Mouse (Mus musculus): Measurements from ENCODE around the gene Psme2.

The Psme2 gene

DNA sequence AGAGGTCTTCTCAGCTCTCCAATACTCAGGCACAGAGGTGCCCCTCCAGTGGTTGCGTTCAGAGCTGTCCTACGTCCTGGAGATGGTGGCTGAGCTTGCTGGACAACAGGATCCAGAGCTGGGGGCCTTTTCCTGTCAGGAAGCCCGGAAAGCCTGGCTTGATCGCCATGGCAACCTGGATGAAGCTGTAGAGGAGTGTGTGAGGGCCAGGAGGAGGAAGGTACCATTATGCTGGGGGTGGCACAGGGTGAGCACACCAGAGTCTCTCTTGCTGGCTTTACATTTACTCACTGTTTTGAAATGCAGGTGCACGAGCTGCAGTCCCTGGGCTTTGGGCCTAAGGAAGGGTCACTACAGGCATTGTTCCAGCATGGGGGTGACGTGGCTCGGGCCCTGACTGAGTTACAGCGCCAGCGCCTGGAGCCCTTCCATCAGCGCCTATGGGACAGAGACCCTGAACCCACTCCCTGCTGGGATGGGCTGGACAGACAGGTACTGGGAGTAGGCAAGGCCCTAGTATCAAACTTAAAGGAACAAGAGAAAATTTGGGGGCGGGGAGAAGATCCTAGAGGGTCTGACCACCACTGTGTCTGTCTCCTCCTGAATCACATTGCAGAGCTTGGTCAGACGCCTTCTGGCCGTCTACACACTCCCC is 5.2 kb upstream of the Psme2 start:
- no peak for DNase-seq (ENCODE audit: low read depth)

GRCm38 (mm10) chr14:55592226-55592625 is 1.3 kb upstream of the Psme2 start:
- DNase-seq (ENCODE audit: low read depth): no peak

- peak; percentile 86 for DNase-seq (ENCODE audit: low read depth)
These were observed 498 bp upstream of the Psme2 start, which contains the start of gene Rnf31 for GRCm38 (mm10) chr14:55591331-55591891. Gene Rnf31 (plus strand): TSS chr14:55591708.

GRCm38 (mm10) chr14:55589771-55590448 is 1.0 kb downstream of the Psme2 start:
- DNase-seq (ENCODE audit: low read depth): no peak

DNA sequence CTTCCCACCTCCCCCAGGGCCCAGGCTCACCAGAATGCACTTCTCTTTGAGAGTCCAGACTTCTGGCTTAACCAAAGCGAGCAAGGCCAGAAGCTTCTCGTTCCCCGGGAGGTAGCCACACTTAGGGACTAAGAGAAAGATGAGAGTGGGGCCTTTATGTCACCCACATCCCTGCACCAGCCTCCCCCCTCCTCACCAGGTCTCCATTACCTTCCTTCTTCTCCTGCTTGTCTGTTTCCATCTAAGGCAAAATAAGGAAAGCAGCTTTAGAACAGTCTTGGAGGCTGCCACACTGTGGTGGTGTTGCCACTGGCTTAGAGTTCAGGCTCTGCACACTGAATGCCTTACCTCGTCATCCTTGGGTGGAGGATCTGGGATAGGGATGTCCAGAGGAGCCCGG is 1.6 kb downstream of the Psme2 start:
- no peak for DNase-seq (ENCODE audit: low read depth)

DNA sequence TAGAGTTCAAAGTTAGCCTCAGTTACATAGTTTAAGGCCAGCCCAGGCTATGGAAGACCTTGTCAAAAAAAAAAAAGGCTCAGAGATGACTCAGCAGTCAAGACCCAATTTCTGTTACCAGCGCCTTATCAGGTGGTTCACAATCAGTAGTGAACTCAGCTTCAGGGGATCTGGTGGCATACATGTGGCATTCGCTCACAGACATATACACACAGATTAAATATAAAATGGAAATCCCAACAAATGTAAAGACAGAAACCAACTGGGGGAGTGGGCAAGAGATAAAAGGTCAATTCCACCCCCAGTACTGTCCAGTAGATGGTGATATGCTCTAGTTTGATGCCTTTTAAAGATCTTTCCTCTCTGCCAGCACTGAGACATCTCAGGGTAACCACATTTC is 4.8 kb downstream of the Psme2 start:
- no peak for DNase-seq (ENCODE audit: low read depth)

DNA sequence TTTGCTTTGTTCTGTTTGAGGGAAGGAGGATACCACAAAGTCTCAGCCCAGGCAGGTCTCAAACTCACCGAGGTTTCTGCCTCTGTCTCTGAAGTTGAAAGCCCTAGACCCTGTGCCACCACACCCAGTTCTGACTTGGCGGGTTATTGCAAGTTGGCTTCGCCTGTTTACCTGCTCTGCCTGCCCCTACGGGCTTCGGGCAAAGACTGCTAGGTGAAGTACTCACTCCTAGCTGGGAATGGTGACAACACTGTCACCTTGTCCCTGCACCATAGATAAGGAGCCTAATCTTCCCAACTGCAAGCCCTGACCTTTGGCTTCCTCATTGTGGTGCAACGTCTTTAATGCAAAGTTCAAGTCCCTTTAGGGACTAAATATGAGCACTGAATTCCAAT is 5.3 kb downstream of the Psme2 start:
- DNase-seq (ENCODE audit: low read depth): no peak

GRCm38 (mm10) chr14:55584702-55585565 is 6.0 kb downstream of the Psme2 start, which contains the start of gene Emc9:
Gene Emc9 (minus strand): TSS chr14:55585302.
- peak; percentile 58 for DNase-seq (ENCODE audit: low read depth)

- no peak for DNase-seq (ENCODE audit: low read depth)
These were observed 6.6 kb downstream of the Psme2 start for GRCm38 (mm10) chr14:55584303-55584701.

- DNase-seq (ENCODE audit: low read depth): no peak
These were observed 8.8 kb downstream of the Psme2 start for GRCm38 (mm10) chr14:55581981-55582681.

GRCm38 (mm10) chr14:55580731-55581130 is 10.2 kb downstream of the Psme2 start:
- DNase-seq (ENCODE audit: low read depth): no peak

DNA sequence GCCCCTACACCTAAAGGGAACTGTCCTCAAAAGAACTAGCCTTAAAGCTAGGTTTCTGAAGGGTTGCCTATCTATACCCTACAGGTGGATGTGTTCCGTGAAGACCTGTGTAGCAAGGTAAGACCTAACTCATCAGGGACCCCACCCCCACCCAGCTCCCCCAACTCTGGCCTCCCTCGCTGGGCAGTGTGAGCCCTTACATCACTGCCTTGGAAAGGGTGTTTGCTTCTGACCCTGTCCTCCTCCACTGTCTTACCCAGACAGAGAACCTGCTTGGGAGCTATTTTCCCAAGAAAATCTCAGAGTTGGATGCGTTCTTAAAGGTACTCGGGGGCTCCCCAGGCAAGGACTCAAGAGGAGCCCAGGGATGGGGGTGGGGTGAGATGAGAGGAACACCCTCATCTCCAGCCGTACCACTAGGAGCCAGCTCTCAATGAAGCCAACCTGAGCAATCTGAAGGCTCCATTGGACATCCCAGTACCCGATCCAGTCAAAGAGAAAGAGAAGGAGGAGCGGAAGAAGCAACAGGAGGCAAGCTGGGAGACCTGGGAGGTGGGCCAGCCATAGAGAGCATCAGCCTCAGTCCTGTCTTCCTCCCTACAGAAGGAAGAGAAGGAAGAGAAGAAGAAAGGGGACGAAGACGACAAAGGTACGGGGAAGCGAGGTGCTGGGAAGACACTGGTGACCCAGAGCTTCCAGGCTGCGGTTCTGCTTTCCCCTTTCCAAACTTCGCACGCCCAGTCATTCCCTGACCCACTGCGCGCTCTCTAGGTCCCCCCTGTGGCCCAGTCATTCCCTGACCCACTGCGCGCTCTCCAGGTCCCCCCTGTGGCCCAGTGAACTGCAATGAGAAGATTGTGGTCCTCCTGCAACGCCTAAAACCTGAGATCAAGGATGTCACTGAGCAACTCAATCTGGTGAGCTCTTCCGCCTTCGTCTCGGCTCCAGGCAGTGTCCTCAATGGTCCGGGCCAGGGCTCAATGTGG is 11.1 kb downstream of the Psme2 start:
- DNase-seq (ENCODE audit: low read depth): no peak

DNA sequence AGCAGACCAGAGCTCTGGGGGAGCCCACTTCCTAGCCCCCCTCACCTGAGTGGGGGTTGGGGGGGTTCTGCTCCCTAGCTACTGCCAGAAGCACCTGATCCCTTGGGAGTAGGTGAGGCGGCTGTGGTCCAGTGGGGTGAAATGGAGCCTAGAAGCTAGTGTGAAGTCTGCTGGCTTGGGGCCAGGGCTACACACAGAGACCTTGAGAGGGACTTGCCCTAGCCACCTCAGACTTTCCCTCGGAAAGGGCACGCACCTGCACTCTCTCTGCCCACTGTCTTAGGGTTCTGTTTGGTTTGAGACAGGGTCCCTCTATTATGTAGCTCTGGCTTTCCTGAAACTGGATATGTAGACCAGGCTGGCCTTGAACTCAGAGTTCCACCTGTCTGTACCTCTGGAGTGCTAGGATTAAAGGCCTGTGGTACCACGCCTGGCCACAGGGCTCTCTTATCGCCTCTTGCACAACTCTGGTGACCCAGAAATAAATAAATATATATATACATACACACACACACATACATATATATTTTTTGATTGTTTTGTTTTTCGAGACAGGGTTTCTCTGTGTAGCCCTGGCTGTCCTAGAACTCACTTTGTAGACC is 12.1 kb downstream of the Psme2 start:
- DNase-seq (ENCODE audit: low read depth): no peak

- DNase-seq (ENCODE audit: low read depth): no peak
These were observed 12.8 kb downstream of the Psme2 start, which contains the start of gene Psme1 for GRCm38 (mm10) chr14:55577871-55578667. Gene Psme1 (plus strand): TSS chr14:55578123.

DNA sequence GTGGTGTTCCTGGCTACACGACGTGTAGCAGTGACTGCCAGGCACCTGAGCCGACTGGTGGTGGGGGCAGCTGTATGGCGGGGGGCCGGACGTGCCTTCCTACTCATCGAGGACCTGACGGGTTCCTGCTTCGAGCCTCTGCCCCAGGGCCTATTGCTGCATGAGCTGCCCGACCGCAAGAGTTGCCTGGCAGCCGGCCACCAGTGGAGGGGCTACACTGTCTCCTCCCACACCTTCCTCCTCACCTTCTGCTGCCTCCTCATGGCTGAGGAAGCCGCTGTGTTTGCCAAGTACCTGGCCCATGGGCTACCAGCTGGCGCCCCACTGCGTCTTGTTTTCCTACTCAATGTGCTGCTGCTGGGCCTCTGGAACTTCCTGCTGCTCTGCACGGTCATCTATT is 14.5 kb downstream of the Psme2 start:
- DNase-seq (ENCODE audit: low read depth): no peak

DNA sequence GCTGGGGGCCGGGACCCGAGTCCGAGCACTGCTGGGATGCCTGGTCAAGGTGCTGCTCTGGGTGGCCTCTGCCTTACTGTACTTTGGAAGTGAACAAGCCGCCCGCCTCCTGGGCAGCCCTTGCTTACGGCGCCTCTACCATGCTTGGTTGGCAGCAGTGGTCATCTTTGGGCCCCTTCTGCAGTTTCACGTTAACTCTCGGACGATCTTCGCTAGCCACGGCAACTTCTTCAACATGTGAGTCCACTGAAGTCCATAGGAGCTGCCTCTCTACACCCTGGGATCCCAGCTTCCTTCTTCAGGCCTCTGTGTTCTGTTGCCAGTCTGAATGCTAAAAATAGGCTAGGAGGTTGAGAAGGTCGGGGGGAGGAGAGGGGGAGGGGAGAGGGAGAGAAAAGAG is 15.2 kb downstream of the Psme2 start:
- DNase-seq (ENCODE audit: low read depth): no peak

- no peak for DNase-seq (ENCODE audit: low read depth)
These were observed 15.6 kb downstream of the Psme2 start, which contains the start of gene Fitm1 for GRCm38 (mm10) chr14:55575302-55575701. Gene Fitm1 (plus strand): TSS chr14:55575617.

DNA sequence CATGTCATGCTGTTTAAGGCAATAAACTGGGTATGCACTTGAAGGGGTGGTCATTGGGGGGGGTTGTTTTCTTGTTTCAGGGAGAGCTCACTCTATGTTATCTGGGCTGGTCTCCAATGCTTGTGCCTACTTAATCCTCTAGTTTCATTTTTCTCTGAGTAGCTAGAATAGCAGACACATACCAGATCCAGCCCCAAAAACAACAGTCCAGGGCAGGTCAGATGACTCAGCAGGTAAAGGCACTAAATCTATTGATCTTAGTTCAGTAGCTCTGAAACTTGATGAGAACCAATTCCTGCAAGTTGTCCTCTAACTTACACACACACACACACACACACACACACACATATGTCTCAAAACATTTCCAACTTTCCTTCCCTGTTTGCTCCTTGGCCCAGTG is 19.2 kb downstream of the Psme2 start:
- no peak for DNase-seq (ENCODE audit: low read depth)

GRCm38 (mm10) chr14:55570588-55570987 is 20.3 kb downstream of the Psme2 start:
- DNase-seq (ENCODE audit: low read depth): no peak

Measured in fibroblast of lung, adult 2 months (primary cell).